Mouse (Mus musculus) spleen, embryonic (tissue): ENCODE measurements around the gene Gpd2.

Experiments
- CTCF ChIA-PET: fragments of 350-600 bp; sonication (Branson Sonifier 250); formaldehyde crosslinking; loops from one replicate; lab custom pipeline; 2022; lab: Charles Lee

Gpd2 gene

GRCm38 (mm10) chr2:57237475-57237919 lies at the start of gene Gpd2:
Gene Gpd2 (plus strand): TSS chr2:57237635.
- CTCF ChIA-PET: interaction anchor here (0.6 kb wide), 1 partner anchor 416 kb away, joined by 6 read pairs; no protein-coding TSS in a partner anchor

GRCm38 (mm10) chr2:57188237-57188636 lies 49.2 kb upstream of the Gpd2 start:
- CTCF ChIA-PET: interaction anchor here (0.6 kb wide), 1 partner anchor 9 kb away, joined by 4 read pairs; no protein-coding TSS in a partner anchor

- CTCF ChIA-PET: no interaction called here
These were observed 46.6 kb upstream of the Gpd2 start for GRCm38 (mm10) chr2:57190884-57191283.

GRCm38 (mm10) chr2:57199046-57199445 lies 38.4 kb upstream of the Gpd2 start:
- CTCF ChIA-PET: no interaction called here

- CTCF ChIA-PET: no interaction called here
These were observed 28.9 kb upstream of the Gpd2 start for GRCm38 (mm10) chr2:57208472-57209083.

GRCm38 (mm10) chr2:57211049-57212001 lies 26.1 kb upstream of the Gpd2 start:
- CTCF ChIA-PET: interaction anchor here (0.6 kb wide), 1 partner anchor 46 kb away, joined by 3 read pairs; no protein-coding TSS in a partner anchor

GRCm38 (mm10) chr2:57213364-57213763 lies 24.1 kb upstream of the Gpd2 start:
- CTCF ChIA-PET: no interaction called here

GRCm38 (mm10) chr2:57223288-57224026 lies 14.0 kb upstream of the Gpd2 start:
- CTCF ChIA-PET: no interaction called here

- CTCF ChIA-PET: no interaction called here
These were observed 12.2 kb upstream of the Gpd2 start for GRCm38 (mm10) chr2:57225236-57225635.

- CTCF ChIA-PET: no interaction called here
These were observed 10.0 kb upstream of the Gpd2 start for GRCm38 (mm10) chr2:57227425-57227824.

GRCm38 (mm10) chr2:57229647-57230240 lies 7.7 kb upstream of the Gpd2 start:
- CTCF ChIA-PET: no interaction called here

GRCm38 (mm10) chr2:57231432-57231831 lies 6.0 kb upstream of the Gpd2 start:
- CTCF ChIA-PET: no interaction called here

- CTCF ChIA-PET: no interaction called here
These were observed 5.1 kb upstream of the Gpd2 start for GRCm38 (mm10) chr2:57232328-57232727.

GRCm38 (mm10) chr2:57236246-57236645 lies 1.2 kb upstream of the Gpd2 start:
- CTCF ChIA-PET: no interaction called here

GRCm38 (mm10) chr2:57237026-57237425 lies 409 bp upstream of the Gpd2 start:
- CTCF ChIA-PET: no interaction called here

GRCm38 (mm10) chr2:57237920-57238613 lies 632 bp downstream of the Gpd2 start:
- CTCF ChIA-PET: interaction anchor here (0.6 kb wide), 1 partner anchor 417 kb away, joined by 6 read pairs; no protein-coding TSS in a partner anchor

GRCm38 (mm10) chr2:57238614-57239165 lies 1.3 kb downstream of the Gpd2 start:
- CTCF ChIA-PET: no interaction called here

- CTCF ChIA-PET: no interaction called here
These were observed 1.9 kb downstream of the Gpd2 start for GRCm38 (mm10) chr2:57239356-57239755.

GRCm38 (mm10) chr2:57243987-57244386 lies 6.6 kb downstream of the Gpd2 start:
- CTCF ChIA-PET: interaction anchor here (0.6 kb wide), 1 partner anchor 71 kb away, joined by 3 read pairs; no protein-coding TSS in a partner anchor

GRCm38 (mm10) chr2:57245721-57246328 lies 8.4 kb downstream of the Gpd2 start:
- CTCF ChIA-PET: no interaction called here
